Mouse (Mus musculus): Measurements from ENCODE around the gene Rars.
A peak's percentile ranks its signal among the peaks of the same experiment; 100 is the strongest.

Rars gene

DNA sequence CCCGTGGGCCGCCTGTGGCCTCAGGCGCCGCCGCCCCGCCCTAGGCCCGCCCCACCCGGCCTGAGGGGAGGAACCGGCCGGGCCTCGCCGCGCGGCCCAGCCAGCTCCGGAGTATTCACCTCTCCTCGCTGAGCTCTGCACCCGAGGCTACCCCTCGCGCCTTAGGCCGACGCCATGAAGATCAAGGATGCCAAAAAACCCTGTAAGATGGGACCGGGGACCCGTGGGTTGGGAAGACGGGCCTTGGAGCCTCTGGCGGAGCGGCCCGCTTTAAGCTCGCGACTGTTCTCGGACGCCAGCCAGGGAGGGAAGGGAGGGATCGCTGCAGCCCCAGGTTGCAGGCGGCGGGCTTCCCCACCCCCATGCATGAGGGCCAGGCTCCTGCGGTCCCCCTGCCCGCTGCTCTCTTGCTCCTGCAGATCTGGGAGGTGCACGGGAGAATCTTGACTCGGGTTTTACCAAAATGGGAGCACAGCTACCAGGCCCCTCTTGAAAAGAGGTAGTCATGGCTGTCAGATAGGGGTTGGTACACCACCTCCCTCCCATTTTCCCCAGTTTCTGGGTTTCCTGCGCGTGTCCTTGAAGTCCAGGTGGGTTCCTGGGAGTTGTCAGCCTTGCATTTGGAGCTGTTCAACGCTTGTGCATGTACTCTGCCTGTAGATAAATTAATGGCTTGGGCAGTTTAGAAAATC lies 64.4 kb downstream of the Rars start:
- no peak for DNase-seq (ENCODE audit: low spot score in 2 of 2)

- DNase-seq (ENCODE audit: low spot score in 2 of 2): peak; percentile 82 to 86
Measured at GRCm38 (mm10) chr11:35769188-35769745, 65.0 kb downstream of the Rars start, which contains the start of gene Pank3. Pank3 (plus strand) TSS chr11:35769484.

DNA sequence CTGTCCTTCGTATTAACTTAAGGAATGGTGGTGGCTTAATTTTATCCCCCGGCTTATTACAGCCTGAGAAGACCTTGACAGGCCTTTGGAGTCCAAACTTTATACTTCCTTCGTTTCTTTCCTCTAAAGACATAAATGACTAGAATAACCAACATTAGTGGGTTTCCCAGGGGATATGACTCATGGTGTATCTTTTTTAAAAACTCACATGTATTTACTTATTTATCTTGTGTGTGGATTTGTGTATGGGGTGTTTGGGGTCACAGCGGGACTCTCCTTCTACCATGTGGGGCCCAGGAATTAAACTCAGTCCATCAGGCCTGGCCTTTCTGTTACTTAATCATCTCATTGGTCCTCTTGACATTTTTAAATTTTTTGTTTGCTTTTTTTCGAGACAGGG lies 67.5 kb downstream of the Rars start:
- DNase-seq (ENCODE audit: low spot score in 2 of 2): no peak

- no peak for DNase-seq (ENCODE audit: low spot score in 2 of 2)
Measured at GRCm38 (mm10) chr11:35760627-35761003, 73.7 kb downstream of the Rars start.

DNA sequence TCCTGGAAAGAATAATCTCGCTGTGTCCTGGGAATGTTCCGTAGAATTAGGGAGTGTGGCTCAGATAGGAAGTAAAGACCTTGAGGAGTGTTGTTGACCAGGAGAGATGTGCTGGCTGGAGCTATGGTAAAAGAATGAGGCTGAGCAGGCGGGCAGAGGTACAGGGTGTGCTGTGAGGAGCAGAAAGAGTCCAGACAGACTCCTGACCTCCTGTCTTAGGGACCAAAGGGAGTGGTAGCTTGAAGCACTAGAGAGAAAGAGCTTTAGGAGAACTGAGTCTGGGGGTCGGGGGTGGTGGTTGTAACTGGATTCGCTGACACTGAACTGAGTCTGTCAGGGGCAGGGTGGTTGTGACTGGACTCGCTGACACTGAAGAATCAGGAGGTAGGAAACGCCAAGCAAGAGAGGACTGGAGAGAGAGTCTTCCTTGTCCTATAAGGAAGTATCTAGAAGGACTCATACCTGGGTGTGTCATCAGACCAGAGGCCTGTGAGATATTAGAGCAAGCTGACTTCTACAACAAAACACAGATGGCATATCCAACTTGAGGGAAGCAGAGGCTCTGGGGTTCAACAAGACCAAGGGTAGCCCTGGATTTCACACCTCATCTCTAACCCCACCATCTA lies 74.2 kb downstream of the Rars start:
- DNase-seq (ENCODE audit: low spot score in 2 of 2): no peak
